Mouse (Mus musculus) intestine, embryonic 14.5 days (tissue): ENCODE measurements around the gene Setdb2. TPM values are rescaled to one million over a fixed set of nuclear protein-coding genes. Genes with fewer than 3 reads are reported as not detected.

Experiments
- ATAC-seq: fragments of 200-750 bp; cut with Nextera tagmentation; replicated peaks from 2 replicates; pipeline ENCODE4 v1.8.0; 2017; ENCODE audit warnings: low read depth, moderate number of reproducible peaks, moderate TSS enrichment, moderate library complexity; ENCODE audit not compliant: low FRiP score, low TSS enrichment
- DNase-seq: peaks from one replicate; pipeline ENCODE4 v3.0.0-alpha.2; 2018; ENCODE audit warnings: low spot score
- H3K27ac ChIP-seq: fragments of 300-500 bp; sonication (generic); 2 replicates; pipeline ENCODE4 v1.5.1; 2014; ENCODE audit warnings: low read depth, mild to moderate bottlenecking, control low read depth
- H3K27me3 ChIP-seq: fragments of 300-500 bp; sonication (generic); replicated peaks from 2 replicates; pipeline ENCODE4 v1.6.1; 2014; ENCODE audit warnings: low read length, control low read depth; ENCODE audit not compliant: control insufficient read depth, insufficient read depth
- H3K36me3 ChIP-seq: fragments of 300-500 bp; sonication (generic); 2 replicates; pipeline ENCODE4 v1.6.1; 2014; ENCODE audit warnings: low read length, control low read depth; ENCODE audit not compliant: control insufficient read depth, insufficient read depth
- H3K4me1 ChIP-seq: fragments of 300-500 bp; sonication (generic); replicated peaks from 2 replicates; pipeline ENCODE4 v1.6.1; 2014; ENCODE audit warnings: low read length, control low read depth, mixed read lengths; ENCODE audit not compliant: control insufficient read depth, insufficient read depth
- H3K4me2 ChIP-seq: fragments of 300-500 bp; sonication (generic); 2 replicates; pipeline ENCODE4 v1.6.1; 2014; ENCODE audit warnings: low read length
- H3K4me3 ChIP-seq: fragments of 300-500 bp; sonication (generic); 2 replicates; pipeline ENCODE4 v1.5.1; 2014; ENCODE audit warnings: low read depth, low read length, control low read depth, mixed read lengths
- H3K9ac ChIP-seq: fragments of 300-500 bp; sonication (generic); 2 replicates; pipeline ENCODE4 v1.6.1; 2014; ENCODE audit warnings: mild to moderate bottlenecking, low read length
- H3K9me3 ChIP-seq: fragments of 300-500 bp; sonication (generic); 2 replicates; pipeline ENCODE4 v1.6.1; 2016; ENCODE audit warnings: low read length, control low read depth; ENCODE audit not compliant: control insufficient read depth
- WGBS: fragments of 180-500 bp; shearing (Covaris S2); extraction: QIAGEN DNeasy Blood & Tissue Kit; methylation state at CpG from one replicate; pipeline ENCODE4 v1.1.7; 2014; 5-methylcytosine and 5-hydroxymethylcytosine counted together
- polyA plus RNA-seq: library from polyadenylated mRNA; unstranded; fragments of >200 nt; fragmentation: Nextera tagmentation; extraction: Ambion mirVana; gene quantifications from 2 replicates; pipeline ENCODE4 v1.2.1, GENCODE M21; 2014

Setdb2 gene
- polyA plus RNA-seq: 8.4 and 11.1 TPM in 2 replicates

DNA sequence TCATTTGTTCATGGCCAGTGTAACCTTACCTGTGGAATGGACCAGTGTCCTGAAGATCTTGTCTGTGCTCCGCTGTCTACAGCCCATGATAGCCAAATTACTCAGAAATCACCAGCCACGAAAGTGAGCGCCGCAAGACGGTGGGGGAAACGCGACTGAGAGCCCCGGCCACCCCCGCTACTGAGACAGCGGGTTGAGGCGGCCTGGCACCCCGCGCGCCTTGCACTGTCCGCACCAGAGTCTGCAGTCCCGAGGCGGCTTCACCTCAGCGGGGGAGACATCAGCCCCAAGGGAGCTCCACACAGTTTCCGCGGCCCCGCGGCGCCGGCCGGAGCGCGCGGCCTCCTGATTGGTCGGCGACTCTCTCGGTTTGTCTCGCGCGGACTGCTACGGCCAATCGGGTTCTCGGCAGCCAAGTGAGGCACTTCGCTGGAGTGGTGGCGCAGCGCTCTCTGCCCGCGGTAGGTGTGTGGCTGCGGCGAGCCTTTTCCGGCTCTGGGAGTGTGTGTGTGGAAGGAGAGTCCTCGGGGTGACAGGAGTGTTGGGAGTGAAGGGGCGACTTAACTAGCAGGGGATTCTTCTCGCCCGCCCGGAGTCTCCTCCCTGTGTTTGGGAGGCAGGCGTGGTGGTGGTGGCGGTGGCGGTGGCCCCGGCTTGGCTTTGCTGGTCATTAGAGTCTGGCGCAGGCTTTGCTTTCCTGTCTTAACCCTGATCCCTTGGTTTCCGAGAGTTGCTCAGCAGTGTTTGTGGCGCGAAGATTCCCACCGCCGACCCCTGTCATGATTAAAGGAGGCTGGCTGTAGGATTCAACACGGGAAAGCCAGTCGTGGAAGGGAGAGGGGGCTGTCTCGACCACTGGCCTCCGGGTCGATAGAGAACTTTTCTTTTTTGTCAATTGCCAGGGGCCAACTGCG is at the start of gene Setdb2, which contains the start of gene Cab39l:
Setdb2 (minus strand) TSS at position 327 of the 914 bp plus-strand sequence.
Cab39l (plus strand) TSS at position 415 of the 914 bp plus-strand sequence.
- H3K9ac ChIP-seq: peak within 1 kb of the TSS; percentile 93
- under 1% methylated on average over 64 of the region's 66 CpGs for WGBS
- H3K9me3 ChIP-seq: no peaks in the 10 kb centered on the region
- peaks cover 10% of the 10 kb centered on the region for H3K4me1 ChIP-seq
- peak within 1 kb of the TSS; percentile 90 for H3K4me2 ChIP-seq
- no peaks in the 10 kb centered on the region for H3K27me3 ChIP-seq
- H3K36me3 ChIP-seq: no peaks in the 10 kb centered on the region
- ATAC-seq (peak; percentile 99), DNase-seq (peak; percentile 93)
- H3K4me3 ChIP-seq: peak within 1 kb of the TSS; percentile 87
- peak within 1 kb of the TSS; percentile 82 for H3K27ac ChIP-seq

DNA sequence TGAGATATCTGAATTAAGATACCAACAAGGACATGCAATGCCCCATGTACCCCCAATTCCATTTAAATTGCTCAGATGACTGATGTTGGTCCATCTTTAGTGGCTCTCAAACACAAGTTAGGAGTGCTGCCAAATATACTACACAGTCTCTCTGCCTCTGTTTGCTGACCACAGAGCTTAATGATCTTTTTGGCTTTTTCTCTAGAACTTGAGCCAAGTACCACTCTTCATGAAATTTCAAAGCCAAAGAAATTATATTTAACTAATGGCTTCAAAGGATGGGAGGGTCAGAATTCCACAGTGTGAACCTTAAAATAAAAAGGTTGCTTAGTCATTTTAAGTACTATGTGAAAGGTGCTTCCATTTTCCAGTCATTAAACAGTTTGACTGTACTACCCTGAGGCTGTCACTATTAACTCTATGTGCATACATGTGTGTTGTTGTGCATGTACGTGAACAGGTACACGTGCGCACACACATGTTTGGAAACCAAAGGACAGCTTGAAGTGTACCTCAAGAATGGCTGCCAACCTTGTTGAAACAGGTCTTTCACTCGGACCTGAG is 44.6 kb upstream of the Setdb2 start:
- no peaks in the 10 kb centered on the region for H3K4me1 ChIP-seq
- no peaks in the 10 kb centered on the region for H3K9me3 ChIP-seq
- no peak overlapping the region for H3K27ac ChIP-seq
- DNase-seq (no peak), ATAC-seq (no peak)
- H3K9ac ChIP-seq: no peak overlapping the region
- no peaks in the 10 kb centered on the region for H3K36me3 ChIP-seq
- H3K4me3 ChIP-seq: no peak overlapping the region
- H3K27me3 ChIP-seq: no peaks in the 10 kb centered on the region
- WGBS: 90% methylated on average over 4 of the region's 4 CpGs
- no peak overlapping the region for H3K4me2 ChIP-seq

DNA sequence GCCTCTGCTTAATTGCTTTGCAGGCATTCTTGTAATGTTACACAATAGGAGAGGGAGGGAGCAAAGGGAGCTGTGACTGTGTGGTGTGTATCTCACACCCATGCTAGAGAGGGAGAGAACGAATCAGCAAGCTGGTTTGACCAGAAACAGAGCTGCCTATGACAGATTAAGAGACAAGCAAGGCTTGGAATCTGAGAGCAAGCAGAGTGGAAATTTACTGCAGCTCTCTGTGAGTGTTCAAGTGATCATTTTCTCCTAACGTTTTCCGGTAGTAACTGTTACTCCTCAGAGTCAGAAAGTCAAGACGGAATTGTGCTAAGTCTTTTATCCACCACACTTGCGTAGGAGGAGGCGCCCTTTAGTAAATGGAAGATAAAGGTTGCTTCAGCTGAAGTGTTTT is 38.0 kb upstream of the Setdb2 start:
- H3K4me2 ChIP-seq: no peak overlapping the region
- H3K27me3 ChIP-seq: no peaks in the 10 kb centered on the region
- no peak overlapping the region for H3K9ac ChIP-seq
- 27% methylated on average over 6 of the region's 6 CpGs for WGBS
- no peaks in the 10 kb centered on the region for H3K4me1 ChIP-seq
- DNase-seq (no peak), ATAC-seq (no peak)
- H3K9me3 ChIP-seq: no peaks in the 10 kb centered on the region
- H3K4me3 ChIP-seq: no peak overlapping the region
- H3K27ac ChIP-seq: no peak overlapping the region
- H3K36me3 ChIP-seq: no peaks in the 10 kb centered on the region

DNA sequence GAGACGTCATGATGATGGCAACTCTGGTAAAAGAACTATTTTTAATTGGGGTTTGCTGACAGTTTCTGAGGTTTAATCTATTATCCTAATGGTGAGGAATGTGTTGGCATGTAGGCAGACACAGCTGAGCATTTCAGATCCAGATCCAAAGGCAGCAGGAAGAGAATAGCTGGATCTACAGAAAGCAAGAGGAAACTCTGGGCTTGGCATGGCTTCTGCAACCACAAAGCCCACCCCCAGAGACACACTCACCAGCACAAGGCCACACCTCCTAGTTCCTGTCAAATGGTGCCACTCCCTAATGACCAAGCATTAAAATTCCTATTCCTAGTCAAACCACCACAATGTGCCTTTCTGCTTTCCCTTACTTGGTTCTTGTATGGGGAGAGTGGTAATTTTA is 30.1 kb upstream of the Setdb2 start:
- 91% methylated on average over 1 of the region's 1 CpGs for WGBS
- H3K9me3 ChIP-seq: no peaks in the 10 kb centered on the region

DNA sequence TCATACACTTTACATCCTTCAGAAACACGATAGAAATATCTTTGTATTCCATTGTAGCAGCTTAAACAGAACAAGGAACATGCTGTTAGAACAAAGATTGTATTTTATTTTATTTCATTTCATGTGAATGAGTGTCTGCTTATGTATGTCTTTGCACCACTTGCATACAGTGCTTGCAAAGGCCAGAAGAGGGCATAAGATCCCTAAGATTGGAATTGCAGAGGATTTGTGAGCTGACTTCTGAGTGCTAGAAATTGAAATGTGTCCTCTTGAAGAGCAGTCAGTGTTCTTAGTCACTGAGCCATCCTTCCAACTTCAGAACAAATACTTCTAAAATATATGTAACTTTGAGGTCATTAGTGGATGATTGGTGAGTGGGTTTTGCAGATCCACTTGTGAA is 27.1 kb upstream of the Setdb2 start:
- Histone ChIP-seq H3K9ac (no peak overlapping the region), H3K4me3 (no peak overlapping the region), H3K4me1 (no peaks in the 10 kb centered on the region), H3K9me3 (no peaks in the 10 kb centered on the region), H3K4me2 (no peak overlapping the region), H3K36me3 (no peaks in the 10 kb centered on the region), H3K27ac (no peak overlapping the region), H3K27me3 (no peaks in the 10 kb centered on the region)
- DNase-seq (no peak), ATAC-seq (no peak)
- WGBS: 61% methylated on average over 1 of the region's 1 CpGs

More for the DNA sequence above, 30.1 kb upstream of the Setdb2 start:
- H3K27me3 ChIP-seq: no peaks in the 10 kb centered on the region
- H3K4me3 ChIP-seq: no peak overlapping the region
- DNase-seq (no peak), ATAC-seq (no peak)
- H3K9ac ChIP-seq: no peak overlapping the region
- H3K4me2 ChIP-seq: no peak overlapping the region
- H3K4me1 ChIP-seq: no peaks in the 10 kb centered on the region
- H3K27ac ChIP-seq: no peak overlapping the region
- H3K36me3 ChIP-seq: no peaks in the 10 kb centered on the region

DNA sequence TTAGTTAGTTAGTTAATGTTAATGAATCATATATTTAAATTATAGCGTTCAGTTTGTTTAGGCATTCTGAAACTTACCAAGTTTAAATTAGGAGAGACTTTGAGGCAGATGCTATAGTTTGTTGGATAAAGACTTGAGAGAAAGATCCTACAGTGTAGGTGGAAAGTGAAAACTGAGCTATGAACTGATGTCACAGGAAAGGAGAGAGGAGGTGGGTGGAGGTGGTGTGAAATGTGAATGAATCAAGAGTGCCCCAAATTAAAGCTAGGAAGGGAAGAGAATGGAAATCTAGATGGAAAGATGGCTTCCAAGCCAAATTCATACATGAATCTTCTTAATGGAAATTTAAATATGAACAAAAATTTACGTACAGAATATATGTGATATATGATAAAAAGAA is 25.8 kb upstream of the Setdb2 start:
- H3K4me1 ChIP-seq: no peaks in the 10 kb centered on the region
- H3K4me2 ChIP-seq: no peak overlapping the region
- ATAC-seq (no peak), DNase-seq (no peak)
- no peaks in the 10 kb centered on the region for H3K9me3 ChIP-seq
- 94% methylated on average over 2 of the region's 2 CpGs for WGBS
- H3K4me3 ChIP-seq: no peak overlapping the region
- H3K27me3 ChIP-seq: no peaks in the 10 kb centered on the region
- no peak overlapping the region for H3K9ac ChIP-seq
- no peak overlapping the region for H3K27ac ChIP-seq
- peaks cover 7% of the 10 kb centered on the region; the same call in 1 of the 2 replicates for H3K36me3 ChIP-seq

DNA sequence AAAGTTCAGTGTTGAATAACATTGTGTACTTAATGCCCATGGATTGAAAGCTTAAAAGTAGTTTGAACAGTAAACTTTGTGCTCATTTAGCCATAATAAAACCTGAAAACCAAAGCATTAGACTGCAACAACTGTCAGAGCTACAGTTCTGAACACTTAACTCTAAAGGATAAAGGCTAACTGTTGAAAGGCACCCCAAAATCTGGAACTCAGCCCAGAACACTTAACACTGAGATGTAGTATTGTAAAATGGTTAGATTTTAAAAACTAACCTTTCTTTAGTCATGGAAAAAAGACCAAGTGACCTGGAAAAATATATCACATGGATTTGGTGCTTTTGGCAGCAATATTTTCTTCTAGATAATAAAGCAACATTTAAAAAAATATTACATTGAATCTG is 7.3 kb upstream of the Setdb2 start:
- DNase-seq: no peak
- H3K4me2 ChIP-seq: no peak overlapping the region
- ATAC-seq: no peak
- H3K9me3 ChIP-seq: peaks cover 4% of the 10 kb centered on the region; the same call in 1 of the 2 replicates
- H3K36me3 ChIP-seq: no peaks in the 10 kb centered on the region
- H3K4me1 ChIP-seq: no peaks in the 10 kb centered on the region
- H3K27me3 ChIP-seq: no peaks in the 10 kb centered on the region
- no peak overlapping the region for H3K27ac ChIP-seq
- no peak overlapping the region for H3K9ac ChIP-seq
- no peak overlapping the region for H3K4me3 ChIP-seq

DNA sequence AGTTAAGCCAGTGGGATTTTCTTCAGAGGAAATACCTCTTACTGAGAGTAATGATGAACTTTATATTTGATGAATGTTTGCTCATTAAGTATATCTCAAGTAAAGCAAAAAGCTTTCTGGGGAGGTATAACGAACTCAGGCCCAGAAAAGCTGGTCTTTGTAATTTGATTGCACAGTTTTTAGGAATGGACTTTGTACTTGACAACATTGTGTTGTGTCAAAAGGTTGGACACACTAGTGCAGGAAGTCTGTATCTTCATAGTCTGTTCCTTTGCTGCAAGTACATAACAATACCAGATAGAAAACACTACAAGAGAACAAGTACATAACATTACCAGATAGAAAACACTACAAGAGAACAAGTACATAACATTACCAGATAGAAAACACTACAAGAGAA is 4.7 kb upstream of the Setdb2 start:
- no peak overlapping the region for H3K4me2 ChIP-seq
- no peaks in the 10 kb centered on the region for H3K27me3 ChIP-seq
- peaks cover 3% of the 10 kb centered on the region; the same call in 1 of the 2 replicates for H3K4me1 ChIP-seq
- no peak overlapping the region for H3K9ac ChIP-seq
- 85% methylated on average over 1 of the region's 1 CpGs for WGBS
- H3K4me3 ChIP-seq: no peak overlapping the region
- peaks cover 4% of the 10 kb centered on the region; the same call in 1 of the 2 replicates for H3K9me3 ChIP-seq
- no peaks in the 10 kb centered on the region for H3K36me3 ChIP-seq
- H3K27ac ChIP-seq: no peak overlapping the region
- DNase-seq: no peak
- no peak for ATAC-seq
